Mouse (Mus musculus) ES-Bruce4 (cell line): ENCODE data around the gene Myom3.
A peak's percentile ranks its signal among the peaks of the same experiment; 100 is the strongest.

Source experiments
- CTCF ChIP-seq: IDR thresholded peaks from one replicate; pipeline ENCODE4 v1.8.1; 2011; ENCODE audit warnings: low read depth, low read length
- EP300 ChIP-seq: IDR thresholded peaks from 2 replicates; pipeline ENCODE4 v1.6.1; 2011; ENCODE audit warnings: low read depth, low read length; ENCODE audit not compliant: insufficient read depth
- POLR2A ChIP-seq: IDR thresholded peaks from one replicate; pipeline ENCODE4 v1.8.1; 2011; ENCODE audit warnings: low read length; ENCODE audit not compliant: insufficient read depth

GRCm38 (mm10) chr4:135855536-135856222 is 96.2 kb downstream of the Myom3 start, which contains the start of gene Srsf10:
- TF ChIP-seq CTCF (no peak), POLR2A (peak; percentile 45), EP300 (no peak)
